Mouse (Mus musculus): ENCODE measurements around the gene Fam111a. TPM values are rescaled to one million over a fixed set of nuclear protein-coding genes. Genes with fewer than 3 reads are reported as not detected.

Gene Fam111a
- 60.7 TPM for polyA plus RNA-seq (2017; shearing (Covaris generic))

GRCm38 (mm10) chr19:12545440-12545839 lies at the start of gene Fam111a:
Fam111a (plus strand) TSS chr19:12545740.

GRCm38 (mm10) chr19:12501370-12502347 lies 43.9 kb upstream of the Fam111a start, which contains the start of gene Dtx4:
Dtx4 (minus strand) TSS chr19:12501454.

GRCm38 (mm10) chr19:12599674-12600073 lies 54.1 kb downstream of the Fam111a start, which contains the start of gene Gm4952:
Gm4952 (plus strand) TSS chr19:12599974.

GRCm38 (mm10) chr19:12633176-12633575 lies 87.6 kb downstream of the Fam111a start, which contains the start of gene Glyat:
Glyat (plus strand) TSS chr19:12633308.

Other genes starting within 250 kb of the Fam111a start
- not detected for gene Olfr1436, start 246.6 kb upstream of the Fam111a start, polyA plus RNA-seq (2017; shearing (Covaris generic))
- not detected for gene Olfr1437, start 220.6 kb upstream of the Fam111a start, polyA plus RNA-seq (2017; shearing (Covaris generic))
- not detected for gene Olfr1438-ps1, start 209.8 kb upstream of the Fam111a start, polyA plus RNA-seq (2017; shearing (Covaris generic))
- gene Olfr1440, start 158.5 kb upstream of the Fam111a start, polyA plus RNA-seq (2017; shearing (Covaris generic)) = not detected
- gene Olfr1441, start 128.3 kb upstream of the Fam111a start, polyA plus RNA-seq (2017; shearing (Covaris generic)) = not detected
- gene Pfpl, start 117.8 kb upstream of the Fam111a start, polyA plus RNA-seq (2017; shearing (Covaris generic)) = not detected
- 1.3 TPM for gene Mpeg1, start 85.0 kb upstream of the Fam111a start, polyA plus RNA-seq (2017; shearing (Covaris generic))
- 5.6 TPM for gene Dtx4, start 44.3 kb upstream of the Fam111a start, polyA plus RNA-seq (2017; shearing (Covaris generic))
- gene Gm4952, start 54.2 kb downstream of the Fam111a start, polyA plus RNA-seq (2017; shearing (Covaris generic)) = not detected
- 0.09 TPM for gene Glyat, start 87.6 kb downstream of the Fam111a start, polyA plus RNA-seq (2017; shearing (Covaris generic))
- not detected for gene Olfr1442, start 124.7 kb downstream of the Fam111a start, polyA plus RNA-seq (2017; shearing (Covaris generic))
- gene Olfr1443, start 132.4 kb downstream of the Fam111a start, polyA plus RNA-seq (2017; shearing (Covaris generic)) = not detected
- gene Keg1, start 150.0 kb downstream of the Fam111a start, polyA plus RNA-seq (2017; shearing (Covaris generic)) = not detected
- gene Cntf, start 219.9 kb downstream of the Fam111a start, polyA plus RNA-seq (2017; shearing (Covaris generic)) = 0.68 TPM